Mouse (Mus musculus) brain, embryonic 14.5 days (tissue): ENCODE data around the gene Arl8a.

ENCODE experiments used
- CTCF ChIP-seq: fragments of 200-500 bp; IDR thresholded peaks from 2 replicates; pipeline ENCODE4 v1.5.1; 2012; ENCODE audit warnings: inconsistent platforms, mild to moderate bottlenecking, moderate library complexity, borderline replicate concordance; ENCODE audit not compliant: insufficient read depth, insufficient read length; ENCODE audit errors: extremely low read depth
- POLR2A ChIP-seq: fragments of 200-500 bp; IDR thresholded peaks from 2 replicates; pipeline ENCODE4 v1.6.1; 2012; ENCODE audit warnings: mild to moderate bottlenecking, inconsistent platforms, borderline replicate concordance; ENCODE audit not compliant: poor library complexity, insufficient read depth, insufficient read length, severe bottlenecking; ENCODE audit errors: extremely low read depth

GRCm38 (mm10) chr1:135159556-135160123, 13.0 kb downstream of the Arl8a start:
- TF ChIP-seq CTCF: no peak
- no peak for TF ChIP-seq POLR2A
